Mouse (Mus musculus) spleen, adult 10 weeks (tissue): ENCODE measurements around the gene Papss1. TPM values are rescaled to one million over a fixed set of nuclear protein-coding genes. Genes with fewer than 3 reads are reported as not detected.

Experiments
- polyA plus RNA-seq: library from polyadenylated mRNA; stranded (reverse); fragments of 350-450 nt; fragmentation: Illumina TruSeq; extraction: RNeasy Lipid Tissue Mini Kit (QIAGEN cat#74804); gene quantifications from one replicate; pipeline ENCODE4 v1.2.3, GENCODE M21; 2015; ENCODE audit warnings: low replicate concordance; ENCODE audit not compliant: insufficient read depth

The Papss1 gene
- 17.4 TPM for polyA plus RNA-seq

GRCm38 (mm10) chr3:131564430-131565256 is at the start of gene Papss1:
Gene Papss1 (plus strand): TSS chr3:131564768.

Other genes starting within 250 kb of the Papss1 start
- gene Sgms2, start 73.4 kb upstream of the Papss1 start, polyA plus RNA-seq: 2.5 TPM